Mouse (Mus musculus) embryonic fibroblast, embryonic 13.5 days (primary cell): ENCODE data around the gene Tshz2.

Experiments used
- CTCF ChIP-seq: IDR thresholded peaks from 2 replicates; pipeline ENCODE4 v1.5.1; 2011; ENCODE audit warnings: mild to moderate bottlenecking, control low read depth, low read length, moderate library complexity, borderline replicate concordance; ENCODE audit not compliant: insufficient read depth
- POLR2A ChIP-seq: IDR thresholded peaks from 2 replicates; pipeline ENCODE4 v1.6.1; 2011; ENCODE audit warnings: low read depth, mild to moderate bottlenecking, control low read depth, low read length, moderate library complexity

GRCm38 (mm10) chr2:169854491-169854890 is 221.7 kb downstream of the Tshz2 start:
- TF ChIP-seq CTCF (no peak), POLR2A (no peak)
